Mouse (Mus musculus) heart, embryonic 16.5 days (tissue): Measurements from ENCODE around the gene Ten1. TPM values are rescaled to one million over a fixed set of nuclear protein-coding genes. Genes with fewer than 3 reads are reported as not detected.

Source experiments
- ATAC-seq: fragments of 200-750 bp; cut with Nextera tagmentation; replicated peaks from 2 replicates; pipeline ENCODE4 v1.8.0; 2017; ENCODE audit warnings: moderate number of reproducible peaks; ENCODE audit not compliant: insufficient read depth, low FRiP score; ENCODE audit errors: extremely low read depth
- H3K27ac ChIP-seq: fragments of 300-500 bp; sonication (generic); 2 replicates; pipeline ENCODE4 v1.5.1; 2014; ENCODE audit warnings: mild to moderate bottlenecking, low read length, control low read depth, moderate library complexity
- H3K27me3 ChIP-seq: fragments of 300-500 bp; sonication (generic); 2 replicates; pipeline ENCODE4 v1.6.1; 2014; ENCODE audit warnings: low read length, mixed read lengths; ENCODE audit not compliant: control insufficient read depth, insufficient read depth
- H3K36me3 ChIP-seq: fragments of 300-500 bp; sonication (generic); 2 replicates; pipeline ENCODE4 v1.6.1; 2014; ENCODE audit not compliant: control insufficient read depth, insufficient read depth
- H3K4me1 ChIP-seq: fragments of 300-500 bp; sonication (generic); 2 replicates; pipeline ENCODE4 v1.6.1; 2014; ENCODE audit warnings: low read length, mixed read lengths; ENCODE audit not compliant: control insufficient read depth, insufficient read depth
- H3K4me2 ChIP-seq: fragments of 300-500 bp; sonication (generic); 2 replicates; pipeline ENCODE4 v1.6.1; 2014; ENCODE audit warnings: low read depth, mild to moderate bottlenecking, control low read depth, low read length
- H3K4me3 ChIP-seq: fragments of 300-500 bp; sonication (generic); 2 replicates; pipeline ENCODE4 v1.5.1; 2014; ENCODE audit warnings: mild to moderate bottlenecking, control low read depth, low read length
- H3K9ac ChIP-seq: fragments of 300-500 bp; sonication (generic); 2 replicates; pipeline ENCODE4 v1.6.1; 2014; ENCODE audit warnings: low read length, control low read depth
- H3K9me3 ChIP-seq: fragments of 300-500 bp; sonication (generic); replicated peaks from 2 replicates; pipeline ENCODE4 v1.6.1; 2016; ENCODE audit warnings: low read length; ENCODE audit not compliant: control insufficient read depth
- WGBS: fragments of 180-500 bp; shearing (Covaris S2); extraction: QIAGEN DNeasy Blood & Tissue Kit; methylation state at CpG from one replicate; pipeline ENCODE4 v1.1.7; 2014; 5-methylcytosine and 5-hydroxymethylcytosine counted together
- polyA plus RNA-seq: library from polyadenylated mRNA; unstranded; fragments of >200 nt; fragmentation: Nextera tagmentation; extraction: Ambion mirVana; gene quantifications from 2 replicates; pipeline ENCODE4 v1.2.1, GENCODE M21; 2015

Gene Ten1
- polyA plus RNA-seq, 1 experiment from 2014 or later = 76.0 TPM

GRCm38 (mm10) chr11:116255090-116255981 lies 56.7 kb downstream of the Ten1 start:
- H3K36me3 ChIP-seq = peaks cover 57% of the 10 kb centered on the region
- no peak for ATAC-seq
- H3K9me3 ChIP-seq = no peaks in the 10 kb centered on the region
- peaks cover 5% of the 10 kb centered on the region; the same call in 1 of the 2 replicates for H3K4me1 ChIP-seq
- H3K4me3 ChIP-seq = no peak overlapping the region
- no peak overlapping the region for H3K4me2 ChIP-seq
- H3K27ac ChIP-seq = peak overlapping the region; percentile 66
- H3K27me3 ChIP-seq = no peaks in the 10 kb centered on the region
- 73% methylated on average over 22 of the region's 22 CpGs for WGBS
- no peak overlapping the region for H3K9ac ChIP-seq

- H3K4me1 ChIP-seq = peaks cover 3% of the 10 kb centered on the region; the same call in 1 of the 2 replicates
- H3K36me3 ChIP-seq = peaks cover 58% of the 10 kb centered on the region
- H3K4me3 ChIP-seq = no peak overlapping the region
- no peak overlapping the region for H3K4me2 ChIP-seq
- WGBS = 79% methylated on average over 9 of the region's 9 CpGs
- no peak overlapping the region for H3K9ac ChIP-seq
- H3K9me3 ChIP-seq = no peaks in the 10 kb centered on the region
- no peaks in the 10 kb centered on the region for H3K27me3 ChIP-seq
- no peak for ATAC-seq
- no peak overlapping the region for H3K27ac ChIP-seq
These were observed 57.5 kb downstream of the Ten1 start for GRCm38 (mm10) chr11:116255982-116256675.

- H3K4me1 ChIP-seq = no peaks in the 10 kb centered on the region
- no peaks in the 10 kb centered on the region for H3K9me3 ChIP-seq
- H3K9ac ChIP-seq = no peak overlapping the region
- no peak for ATAC-seq
- H3K27ac ChIP-seq = peak overlapping the region; percentile 54; the same call in 1 of the 2 replicates
- WGBS = 80% methylated on average over 8 of the region's 8 CpGs
- H3K4me2 ChIP-seq = no peak overlapping the region
- H3K36me3 ChIP-seq = peaks cover 63% of the 10 kb centered on the region
- H3K4me3 ChIP-seq = no peak overlapping the region
- no peaks in the 10 kb centered on the region for H3K27me3 ChIP-seq
These were observed 60.8 kb downstream of the Ten1 start for GRCm38 (mm10) chr11:116259461-116259860.

- H3K4me1 ChIP-seq = no peaks in the 10 kb centered on the region
- no peaks in the 10 kb centered on the region for H3K27me3 ChIP-seq
- H3K9me3 ChIP-seq = no peaks in the 10 kb centered on the region
- peaks cover 64% of the 10 kb centered on the region for H3K36me3 ChIP-seq
- no peak for ATAC-seq
- no peak overlapping the region for H3K9ac ChIP-seq
- 83% methylated on average over 7 of the region's 7 CpGs for WGBS
- H3K27ac ChIP-seq = no peak overlapping the region
- no peak overlapping the region for H3K4me3 ChIP-seq
- H3K4me2 ChIP-seq = no peak overlapping the region
These were observed 61.6 kb downstream of the Ten1 start for GRCm38 (mm10) chr11:116260259-116260658.

Other genes starting within 250 kb of the Ten1 start
- 2.7 and 4.4 TPM in 2 replicates for gene Itgb4, start 224.1 kb upstream of the Ten1 start, polyA plus RNA-seq
- 142 and 153 TPM in 2 replicates for gene Galk1, start 186.1 kb upstream of the Ten1 start, polyA plus RNA-seq
- gene H3f3b, start 170.9 kb upstream of the Ten1 start, polyA plus RNA-seq = 661 and 709 TPM in 2 replicates
- 22.7 and 23.2 TPM in 2 replicates for gene Unk, start 168.5 kb upstream of the Ten1 start, polyA plus RNA-seq
- 3.2 and 5.9 TPM in 2 replicates for gene Unc13d, start 120.9 kb upstream of the Ten1 start, polyA plus RNA-seq
- gene Wbp2, start 111.9 kb upstream of the Ten1 start, polyA plus RNA-seq = 143 and 153 TPM in 2 replicates
- gene Trim47, start 71.6 kb upstream of the Ten1 start, polyA plus RNA-seq = 79.8 and 89.2 TPM in 2 replicates
- gene Trim65, start 67.7 kb upstream of the Ten1 start, polyA plus RNA-seq = 5.3 and 6.5 TPM in 2 replicates
- gene Mrpl38, start 60.0 kb upstream of the Ten1 start, polyA plus RNA-seq = 102 and 106 TPM in 2 replicates
- 20.8 and 23.7 TPM in 2 replicates for gene Fbf1, start 30.7 kb upstream of the Ten1 start, polyA plus RNA-seq
- gene Acox1, start 190 bp downstream of the Ten1 start, polyA plus RNA-seq = 38.6 and 40.5 TPM in 2 replicates
- gene Evpl, start 39.2 kb downstream of the Ten1 start, polyA plus RNA-seq = 1.2 TPM in 2 replicates
- gene Srp68, start 75.4 kb downstream of the Ten1 start, polyA plus RNA-seq = 65.9 and 72.3 TPM in 2 replicates
- gene Galr2, start 82.1 kb downstream of the Ten1 start, polyA plus RNA-seq = 0.11 and 0.20 TPM in 2 replicates
- gene Exoc7, start 108.4 kb downstream of the Ten1 start, polyA plus RNA-seq = 50.2 and 54.6 TPM in 2 replicates
- gene Foxj1, start 136.5 kb downstream of the Ten1 start, polyA plus RNA-seq = 2.0 and 4.3 TPM in 2 replicates
- 7.8 and 11.6 TPM in 2 replicates for gene Rnf157, start 214.2 kb downstream of the Ten1 start, polyA plus RNA-seq
- 29.2 and 35.4 TPM in 2 replicates for gene Ubald2, start 235.2 kb downstream of the Ten1 start, polyA plus RNA-seq